25 mouse cellular contexts compared by ENCODE assay signal in the genomic region with DNA sequence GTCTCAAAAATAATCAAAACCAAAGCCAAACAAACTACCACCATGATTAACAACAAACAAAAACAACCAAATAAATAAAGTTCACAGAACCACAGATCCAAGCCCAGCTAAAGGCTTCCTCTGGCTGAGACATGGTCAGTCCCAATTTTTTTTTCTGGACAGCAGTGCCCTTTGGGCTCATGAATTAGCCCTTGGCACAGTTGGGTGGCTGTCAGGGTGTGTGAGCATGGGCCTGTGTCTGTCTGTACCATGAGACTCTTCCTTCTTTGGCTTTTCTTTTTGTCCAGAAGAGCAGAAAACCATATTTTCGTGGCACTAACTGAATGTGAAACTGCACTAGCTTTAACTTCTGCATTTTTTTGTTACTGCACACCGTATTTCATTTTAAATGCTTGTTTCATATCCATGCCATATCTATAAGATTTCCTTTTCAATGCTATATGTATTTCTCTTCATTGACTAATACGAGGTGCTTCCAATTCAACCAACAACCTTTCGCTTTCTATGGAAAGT. TPM values are rescaled to one million over a fixed set of nuclear protein-coding genes. Genes with fewer than 3 reads are reported as not detected.
DNase-seq lines count a peak whose midpoint lies in the region; ATAC-seq and TF ChIP-seq lines count a peak whose summit lies in the region.
"Had no signal": no experiment of that assay in that cellular context is flagged by ENCODE, and none has a peak within 500 bp of the region (broad histone marks: within the 10 kb centered on the region; RNA-seq: fewer than 3 reads in every experiment).

No protein-coding gene starts in this region.

- DNase-seq in heart, adult 11 months, result peak; percentile 87
- DNase-seq in CH12.LX (ENCODE audit: extremely low read depth), result no peak
- DNase-seq in splenic B cell, adult 2 months (ENCODE audit: low read depth, low spot score), result peak; percentile 37
- DNase-seq in urinary bladder, postnatal 4 days (ENCODE audit: low spot score in 2 of 2), result no peak
- no peak for DNase-seq in stomach, postnatal 0 days (ENCODE audit: low spot score)
- DNase-seq: cerebellum, adult 2 months; cerebellum, postnatal 25 days; embryo, embryonic 11 days; heart, postnatal 14 days; kidney, adult 18-20 months; kidney, postnatal 25 days; layer of hippocampus, postnatal 36 days; lung, postnatal 4 days; retina, postnatal 1 day had no signal

- H3K4me2 ChIP-seq in heart, embryonic 12.5 days, result no peak overlapping the region
- no peak overlapping the region; the same call in 1 of the 2 replicates for H3K4me2 ChIP-seq in CH12.LX (ENCODE audit: insufficient read depth, low read depth, poor library complexity, severe bottlenecking)
- no peak overlapping the region for H3K4me2 ChIP-seq in stomach, postnatal 0 days (replicated peaks; ENCODE audit: low read depth)
- H3K4me2 ChIP-seq: embryonic facial prominence, embryonic 13.5 days; forebrain, embryonic 13.5 days; heart, embryonic 13.5 days; hindbrain, embryonic 13.5 days; neural tube, embryonic 13.5 days had no signal

- H3K9ac ChIP-seq in heart, embryonic 12.5 days, result no peak overlapping the region
- no peak overlapping the region for H3K9ac ChIP-seq in CH12.LX (ENCODE audit: insufficient read depth, low read depth)
- no peak overlapping the region for H3K9ac ChIP-seq in stomach, postnatal 0 days (ENCODE audit: low read length)
- H3K9ac ChIP-seq: embryonic facial prominence, embryonic 13.5 days; forebrain, embryonic 13.5 days; heart, embryonic 13.5 days; hindbrain, embryonic 13.5 days; neural tube, embryonic 13.5 days had no signal

- TF ChIP-seq CTCF in CH12.LX (conservative IDR thresholded peaks at IDR 0.05 in 1 of 2, IDR thresholded peaks at IDR 0.05 in 1 of 2; ENCODE audit: low read depth in 2 of 2, low read length in 2 of 2), result no peak
- no peak for TF ChIP-seq CTCF in stomach, postnatal 0 days (IDR thresholded peaks at IDR 0.05; ENCODE audit: low read depth)

- H3K36me3 ChIP-seq in heart, embryonic 12.5 days, result peaks cover 7% of the 10 kb centered on the region
- H3K36me3 ChIP-seq in CH12.LX (replicated peaks in 1 of 2; ENCODE audit: control insufficient read depth in 1 of 2, insufficient read depth in 1 of 2, low read length in 1 of 2), result no peaks in the 10 kb centered on the region
- H3K36me3 ChIP-seq in splenic B cell, adult 2 months (ENCODE audit: control insufficient read depth, insufficient read depth, low read length, poor library complexity, severe bottlenecking), result no peaks in the 10 kb centered on the region
- H3K36me3 ChIP-seq in stomach, postnatal 0 days (ENCODE audit: control insufficient read depth, insufficient read depth, low read length), result no peaks in the 10 kb centered on the region
- H3K36me3 ChIP-seq: embryonic facial prominence, embryonic 13.5 days; midbrain, embryonic 10.5 days; neural tube, embryonic 13.5 days had no signal

- TF ChIP-seq RAD21 in CH12.LX (IDR thresholded peaks at IDR 0.05; ENCODE audit: low read depth, low read length), result no peak

- in situ Hi-C loops in CH12.LX (cut with MboI; ENCODE audit: low pct_ligation_motif_present, low pct_unique_long_range_greater_than_20kb, low sequenced_read_pairs), result loop anchor here (25.0 kb wide), 1 partner anchor 407 kb away; no protein-coding TSS in a partner anchor

- TF ChIP-seq EP300 in CH12.LX (IDR thresholded peaks at IDR 0.05; ENCODE audit: low read length), result 0 out of 2 replicates have a peak, but pooled peaks have one; percentile 29
- TF ChIP-seq EP300 in stomach, postnatal 0 days (optimal IDR thresholded peaks at IDR 0.05), result no peak

- TF ChIP-seq POLR2A in CH12.LX (IDR thresholded peaks at IDR 0.05; ENCODE audit: low read depth, low read length), result no peak

- no peaks in the 10 kb centered on the region for H3K9me3 ChIP-seq in heart, embryonic 12.5 days (replicated peaks)
- H3K9me3 ChIP-seq in CH12.LX (replicated peaks; ENCODE audit: low read length), result no peaks in the 10 kb centered on the region
- H3K9me3 ChIP-seq in stomach, postnatal 0 days (ENCODE audit: control insufficient read depth, low read length), result no peaks in the 10 kb centered on the region
- H3K9me3 ChIP-seq: embryonic facial prominence, embryonic 13.5 days; forebrain, embryonic 13.5 days; heart, embryonic 13.5 days; hindbrain, embryonic 13.5 days; midbrain, embryonic 10.5 days; neural tube, embryonic 13.5 days had no signal

- no peaks in the 10 kb centered on the region for H3K27me3 ChIP-seq in heart, embryonic 12.5 days (replicated peaks)
- H3K27me3 ChIP-seq in CH12.LX (replicated peaks), result no peaks in the 10 kb centered on the region
- H3K27me3 ChIP-seq in splenic B cell, adult 2 months (ENCODE audit: control insufficient read depth, insufficient read depth, low read length, poor library complexity, severe bottlenecking), result no peaks in the 10 kb centered on the region
- H3K27me3 ChIP-seq in stomach, postnatal 0 days (ENCODE audit: control insufficient read depth, insufficient read depth, low read length), result no peaks in the 10 kb centered on the region
- H3K27me3 ChIP-seq: embryonic facial prominence, embryonic 13.5 days; forebrain, embryonic 13.5 days; heart, embryonic 13.5 days; hindbrain, embryonic 13.5 days; neural tube, embryonic 13.5 days had no signal

- WGBS in heart, embryonic 12.5 days, result 83% methylated on average over 4 of the region's 4 CpGs
- WGBS in stomach, postnatal 0 days, result 86% methylated on average over 4 of the region's 4 CpGs

- H3K4me3 ChIP-seq in heart, embryonic 12.5 days, result no peak overlapping the region
- H3K4me3 ChIP-seq in CH12.LX (replicated peaks in 1 of 3; ENCODE audit: low read depth in 2 of 3, low read length in 2 of 3, poor library complexity in 1 of 3), result no peak overlapping the region
- H3K4me3 ChIP-seq in brown adipose tissue, adult 24 weeks (ENCODE audit: insufficient read depth, low read depth, low read length), result no peak overlapping the region
- H3K4me3 ChIP-seq in stomach, postnatal 0 days (ENCODE audit: low read depth, low read length), result no peak overlapping the region
- H3K4me3 ChIP-seq: embryonic facial prominence, embryonic 13.5 days; forebrain, embryonic 13.5 days; heart, embryonic 13.5 days; hindbrain, embryonic 13.5 days; layer of hippocampus, adult 2 months; midbrain, embryonic 10.5 days; myocyte; neural tube, embryonic 13.5 days had no signal

- ATAC-seq in heart, embryonic 12.5 days (ENCODE audit: insufficient number of reproducible peaks, low FRiP score), result no peak
- no peak for ATAC-seq in stomach, postnatal 0 days (ENCODE audit: low FRiP score, low TSS enrichment)
- ATAC-seq: forebrain, embryonic 13.5 days; midbrain, embryonic 16.5 days had no signal

- no peak overlapping the region for H3K27ac ChIP-seq in heart, embryonic 12.5 days (ENCODE audit: poor library complexity, severe bottlenecking)
- no peak overlapping the region for H3K27ac ChIP-seq in CH12.LX (ENCODE audit: insufficient read depth, low read depth)
- 0 out of 2 replicates have a peak overlapping the region, but pooled peaks have one; percentile 1 for H3K27ac ChIP-seq in brown adipose tissue, adult 24 weeks (replicated peaks; ENCODE audit: low read depth, low read length)
- no peak overlapping the region for H3K27ac ChIP-seq in stomach, postnatal 0 days (replicated peaks)
- H3K27ac ChIP-seq: embryonic facial prominence, embryonic 13.5 days; forebrain, embryonic 13.5 days; heart, embryonic 13.5 days; hindbrain, embryonic 13.5 days; layer of hippocampus, adult 2 months; midbrain, embryonic 10.5 days; neural tube, embryonic 13.5 days had no signal

- dilution Hi-C loops in CH12.LX (cut with MboI; ENCODE audit: extremely low pct_ligation_motif_present, extremely low pct_unique_long_range_greater_than_20kb, low sequenced_read_pairs), result no loop called here

- peaks cover 11% of the 10 kb centered on the region; the same call in 1 of the 2 replicates for H3K4me1 ChIP-seq in heart, embryonic 12.5 days (replicated peaks)
- peaks cover 3 to 26% of the 10 kb centered on the region in 2 experiments; a peak in 3 of 4 replicates for H3K4me1 ChIP-seq in CH12.LX (ENCODE audit: control insufficient read depth in 1 of 2, insufficient read depth in 2 of 2)
- peaks cover 5% of the 10 kb centered on the region; the same call in 1 of the 2 replicates for H3K4me1 ChIP-seq in brown adipose tissue, adult 24 weeks (ENCODE audit: control insufficient read depth, insufficient read depth, insufficient read length, low read length)
- no peaks in the 10 kb centered on the region for H3K4me1 ChIP-seq in stomach, postnatal 0 days (replicated peaks; ENCODE audit: control insufficient read depth, insufficient read depth)
- H3K4me1 ChIP-seq: forebrain, embryonic 13.5 days; hindbrain, embryonic 13.5 days; neural tube, embryonic 13.5 days had no signal

- H3K79me2 ChIP-seq in CH12.LX (replicated peaks; ENCODE audit: control insufficient read depth, extremely low read depth, insufficient read depth, poor library complexity, severe bottlenecking), result no peaks in the 10 kb centered on the region

TF ChIP-seq in CH12.LX, 34 proteins besides CTCF, POLR2A, EP300 and RAD21:
- TF ChIP-seq ZMIZ1 (IDR thresholded peaks at IDR 0.05; ENCODE audit: low read depth, low read length) (no peak), ZNF384 (IDR thresholded peaks at IDR 0.05; ENCODE audit: low read depth, low read length) (0 out of 2 replicates have a peak, but pooled peaks have one; percentile 15)

RNA-seq across cellular contexts. Expression of a gene that starts 34.0 kb away (rescaled TPM):
- 30.5 and 33.2 TPM in 2 replicates for polyA plus RNA-seq in heart, embryonic 12.5 days (2016; fragmentation: Nextera tagmentation; extraction: Ambion mirVana)
- 0.29 and 0.59 TPM in 2 replicates for total RNA-seq in CH12.LX (2012; rRNA removed)
- total RNA-seq in CH12.LX (2014; rRNA removed), result 0.14 TPM in 1 of 2 replicates, not detected in the other
- 0.56 TPM in 1 of 2 replicates, not detected in the other for polyA plus RNA-seq in CH12.LX (2012; ENCODE audit: insufficient read length, low read depth)
- polyA plus RNA-seq in brown adipose tissue, adult 24 weeks (2012; ENCODE audit: insufficient read depth, insufficient read length, missing spikeins), result 5.5 and 7.5 TPM in 2 replicates
- polyA plus RNA-seq in stomach, postnatal 0 days (2015; fragmentation: Nextera tagmentation; extraction: Ambion mirVana), result 44.7 and 46.9 TPM in 2 replicates

Comparison
In these comparisons a context has a peak if more than half of its experiments do, and no peak if none do; other contexts are left out.
1. DNase-seq: peak in heart, adult 11 months (single experiment) and splenic B cell, adult 2 months (single experiment); none in CH12.LX (single experiment), urinary bladder, postnatal 4 days (0 of 2) and stomach, postnatal 0 days (single experiment).